Mouse (Mus musculus) lung, embryonic 16.5 days (tissue): ENCODE results near the gene Fubp1. TPM values are rescaled to one million over a fixed set of nuclear protein-coding genes. Genes with fewer than 3 reads are reported as not detected.
A peak's percentile ranks its signal among the peaks of the same experiment; 100 is the strongest.

Source experiments
- ATAC-seq: fragments of 200-750 bp; cut with Nextera tagmentation; 2 replicates; pipeline ENCODE4 v1.8.0; 2017; ENCODE audit warnings: low read depth, mild to moderate bottlenecking, moderate library complexity
- H3K27ac ChIP-seq: fragments of 300-500 bp; sonication (generic); 2 replicates; pipeline ENCODE4 v1.5.1; 2014; ENCODE audit warnings: mild to moderate bottlenecking, control low read depth, low read length
- H3K27me3 ChIP-seq: fragments of 300-500 bp; sonication (generic); 2 replicates; pipeline ENCODE4 v1.6.1; 2014; ENCODE audit warnings: low read depth, low read length, mixed read lengths; ENCODE audit not compliant: control insufficient read depth, insufficient read depth
- H3K36me3 ChIP-seq: fragments of 300-500 bp; sonication (generic); 2 replicates; pipeline ENCODE4 v1.6.1; 2014; ENCODE audit warnings: low read length; ENCODE audit not compliant: control insufficient read depth, insufficient read depth
- H3K4me1 ChIP-seq: fragments of 300-500 bp; sonication (generic); replicated peaks from 2 replicates; pipeline ENCODE4 v1.6.1; 2014; ENCODE audit warnings: low read length, mixed read lengths; ENCODE audit not compliant: control insufficient read depth, insufficient read depth
- H3K4me2 ChIP-seq: fragments of 300-500 bp; sonication (generic); 2 replicates; pipeline ENCODE4 v1.6.1; 2014; ENCODE audit warnings: low read depth, low read length, control low read depth
- H3K4me3 ChIP-seq: fragments of 300-500 bp; sonication (generic); 2 replicates; pipeline ENCODE4 v1.5.1; 2014; ENCODE audit warnings: mild to moderate bottlenecking, low read length, control low read depth
- H3K9ac ChIP-seq: fragments of 300-500 bp; sonication (generic); 2 replicates; pipeline ENCODE4 v1.6.1; 2014; ENCODE audit warnings: low read length, control low read depth
- H3K9me3 ChIP-seq: fragments of 300-500 bp; sonication (generic); 2 replicates; pipeline ENCODE4 v1.6.1; 2016; ENCODE audit warnings: low read length; ENCODE audit not compliant: control insufficient read depth
- WGBS: fragments of 180-500 bp; shearing (Covaris S2); extraction: QIAGEN DNeasy Blood & Tissue Kit; methylation state at CpG from one replicate; pipeline ENCODE4 v1.1.7; 2014; 5-methylcytosine and 5-hydroxymethylcytosine counted together
- polyA plus RNA-seq: library from polyadenylated mRNA; unstranded; fragments of >200 nt; fragmentation: Nextera tagmentation; extraction: Ambion mirVana; gene quantifications from 2 replicates; pipeline ENCODE4 v1.2.1, GENCODE M21; 2015

The Fubp1 gene
- polyA plus RNA-seq, 1 experiment from 2014 or later, result 251 TPM

- ATAC-seq, result no peak
- 72% methylated on average over 2 of the region's 2 CpGs for WGBS
- Histone ChIP-seq H3K9me3 (no peaks in the 10 kb centered on the region), H3K27me3 (no peaks in the 10 kb centered on the region), H3K9ac (no peak overlapping the region), H3K4me2 (no peak overlapping the region), H3K27ac (no peak overlapping the region), H3K4me1 (no peaks in the 10 kb centered on the region), H3K36me3 (no peaks in the 10 kb centered on the region), H3K4me3 (no peak overlapping the region)
These were observed 8.6 kb upstream of the Fubp1 start for GRCm38 (mm10) chr3:152201651-152202050.

DNA sequence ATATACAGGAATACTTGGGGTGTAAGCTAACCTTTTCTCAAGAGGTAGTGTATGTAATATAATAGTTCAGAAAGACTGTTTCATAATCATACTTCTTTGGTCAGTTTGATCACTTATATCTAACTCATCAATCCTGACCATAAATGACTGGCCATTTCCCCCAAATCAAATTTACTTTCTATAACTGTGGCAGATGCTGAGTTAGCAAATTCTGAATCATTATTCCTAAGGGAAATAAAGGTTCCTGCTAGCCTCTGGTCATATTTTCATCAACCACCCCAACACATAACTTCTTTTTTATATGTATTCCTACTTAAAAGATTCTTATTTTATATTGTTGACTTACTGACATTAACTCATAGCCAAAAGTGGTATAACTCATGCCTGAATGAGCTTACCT lies 7.3 kb upstream of the Fubp1 start:
- Histone ChIP-seq H3K4me1 (no peaks in the 10 kb centered on the region), H3K9ac (no peak overlapping the region), H3K9me3 (no peaks in the 10 kb centered on the region), H3K36me3 (no peaks in the 10 kb centered on the region), H3K27me3 (no peaks in the 10 kb centered on the region), H3K27ac (no peak overlapping the region), H3K4me2 (no peak overlapping the region), H3K4me3 (no peak overlapping the region)
- no peak for ATAC-seq

DNA sequence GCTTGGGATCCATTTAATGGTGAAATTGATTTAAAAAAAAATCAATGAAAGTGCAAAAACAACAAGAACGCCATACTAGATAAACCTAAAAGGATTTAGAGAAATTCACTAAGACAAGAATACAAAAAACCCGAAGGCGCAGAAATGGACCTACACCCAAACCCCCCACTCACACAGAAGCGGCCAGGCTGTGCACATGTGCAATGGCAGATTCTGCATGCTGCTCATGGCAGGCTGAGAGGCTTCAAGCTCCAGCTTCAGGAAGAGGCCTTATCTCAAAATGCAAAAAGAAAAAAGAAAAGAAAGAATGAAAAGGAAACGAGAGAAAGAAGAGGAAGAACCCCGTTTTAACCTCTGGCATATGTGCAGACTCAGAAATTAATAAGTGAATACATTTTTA lies 6.8 kb upstream of the Fubp1 start:
- no peak overlapping the region for H3K4me3 ChIP-seq
- no peak overlapping the region for H3K4me2 ChIP-seq
- 80% methylated on average over 6 of the region's 6 CpGs for WGBS

DNA sequence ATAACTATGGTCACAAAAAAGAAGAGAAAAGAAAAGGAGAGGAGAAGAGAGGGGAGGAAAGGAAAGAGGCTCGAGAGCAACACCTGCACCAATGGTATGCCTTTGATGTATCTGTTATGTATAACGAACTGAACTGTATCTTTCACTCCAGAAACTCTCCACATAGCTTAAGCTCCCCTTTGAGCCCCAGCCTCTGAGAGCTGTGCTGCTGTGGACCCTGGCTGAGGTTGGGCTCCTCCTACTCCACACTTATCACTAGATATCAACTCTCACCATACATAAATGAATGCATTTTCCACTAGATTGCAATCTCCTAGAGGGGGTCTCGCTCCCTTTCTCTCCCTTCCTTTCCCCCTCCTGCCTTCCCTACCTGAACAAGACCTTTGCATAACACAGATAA lies 6.2 kb upstream of the Fubp1 start:
- ATAC-seq, result no peak
- no peaks in the 10 kb centered on the region for H3K36me3 ChIP-seq
- no peak overlapping the region for H3K27ac ChIP-seq
- H3K27me3 ChIP-seq, result no peaks in the 10 kb centered on the region
- no peak overlapping the region for H3K4me2 ChIP-seq
- 41% methylated on average over 3 of the region's 3 CpGs for WGBS
- H3K4me1 ChIP-seq, result 0 out of 2 replicates have a peak, but pooled peaks cover under 1% of the 10 kb centered on the region
- H3K4me3 ChIP-seq, result no peak overlapping the region
- H3K9ac ChIP-seq, result no peak overlapping the region
- no peaks in the 10 kb centered on the region for H3K9me3 ChIP-seq

More for the DNA sequence above, 6.8 kb upstream of the Fubp1 start:
- Histone ChIP-seq H3K9ac (no peak overlapping the region), H3K27ac (no peak overlapping the region), H3K36me3 (no peaks in the 10 kb centered on the region), H3K27me3 (no peaks in the 10 kb centered on the region), H3K9me3 (no peaks in the 10 kb centered on the region), H3K4me1 (no peaks in the 10 kb centered on the region)
- ATAC-seq, result no peak

GRCm38 (mm10) chr3:152204577-152204976 lies 5.6 kb upstream of the Fubp1 start:
- 0 out of 2 replicates have a peak, but pooled peaks cover 3% of the 10 kb centered on the region for H3K4me1 ChIP-seq
- H3K27ac ChIP-seq, result no peak overlapping the region
- no peaks in the 10 kb centered on the region for H3K27me3 ChIP-seq
- H3K4me2 ChIP-seq, result no peak overlapping the region
- H3K36me3 ChIP-seq, result no peaks in the 10 kb centered on the region
- no peak for ATAC-seq
- 72% methylated on average over 3 of the region's 3 CpGs for WGBS
- no peaks in the 10 kb centered on the region for H3K9me3 ChIP-seq
- no peak overlapping the region for H3K4me3 ChIP-seq
- no peak overlapping the region for H3K9ac ChIP-seq

- no peaks in the 10 kb centered on the region for H3K36me3 ChIP-seq
- H3K9me3 ChIP-seq, result no peaks in the 10 kb centered on the region
- H3K27ac ChIP-seq, result no peak overlapping the region
- peaks cover 6% of the 10 kb centered on the region; the same call in 1 of the 2 replicates for H3K4me1 ChIP-seq
- H3K27me3 ChIP-seq, result no peaks in the 10 kb centered on the region
- H3K4me3 ChIP-seq, result no peak overlapping the region
- no peak for ATAC-seq
- H3K4me2 ChIP-seq, result no peak overlapping the region
- no peak overlapping the region for H3K9ac ChIP-seq
- WGBS, result 91% methylated on average over 4 of the region's 4 CpGs
These were observed 3.1 kb upstream of the Fubp1 start for GRCm38 (mm10) chr3:152207156-152207555.

DNA sequence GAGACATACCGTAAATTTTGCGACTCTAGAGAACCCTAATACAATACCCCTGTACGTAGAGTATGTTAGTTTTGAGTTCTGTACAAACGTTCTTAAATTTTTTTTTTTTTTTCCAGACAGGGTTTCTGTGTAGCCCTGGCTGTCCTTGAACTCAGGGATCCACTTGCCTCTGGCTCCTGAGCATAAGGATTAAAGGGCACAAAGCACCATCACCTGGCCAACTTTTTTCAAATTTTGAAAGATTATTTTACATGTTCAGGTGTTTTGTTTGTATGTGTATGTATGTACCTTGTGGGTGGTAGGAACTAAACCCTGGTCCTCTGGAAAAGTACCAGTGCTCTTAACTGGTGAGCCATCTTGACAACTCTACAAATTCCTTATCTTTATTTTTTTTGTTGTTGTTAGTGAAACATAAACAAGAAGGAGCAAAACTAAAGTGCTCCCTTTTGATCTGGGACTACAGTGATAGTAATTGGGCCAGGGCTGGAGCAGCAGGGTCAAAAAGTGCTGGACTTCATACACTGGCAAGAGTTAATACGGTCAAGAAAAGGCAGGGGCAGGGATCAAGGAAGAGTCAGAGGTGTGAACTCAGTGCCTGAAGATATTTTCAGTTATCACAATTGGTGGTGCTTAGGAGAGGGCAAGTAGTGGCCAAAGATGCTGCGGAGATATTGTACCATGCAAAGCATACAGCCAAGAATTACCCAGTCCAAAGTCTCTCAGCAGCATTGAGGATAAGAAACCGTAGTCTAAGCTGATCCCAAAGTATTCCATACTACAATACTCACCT lies 1.9 kb upstream of the Fubp1 start:
- peaks cover 16% of the 10 kb centered on the region for H3K4me1 ChIP-seq
- WGBS, result 79% methylated on average over 7 of the region's 7 CpGs
- H3K4me3 ChIP-seq, result no peak overlapping the region
- no peaks in the 10 kb centered on the region for H3K9me3 ChIP-seq
- H3K9ac ChIP-seq, result no peak overlapping the region
- no peaks in the 10 kb centered on the region for H3K36me3 ChIP-seq
- H3K27ac ChIP-seq, result no peak overlapping the region
- no peak overlapping the region for H3K4me2 ChIP-seq
- no peaks in the 10 kb centered on the region for H3K27me3 ChIP-seq
- ATAC-seq, result no peak

GRCm38 (mm10) chr3:152209177-152209966 lies 850 bp upstream of the Fubp1 start:
- Histone ChIP-seq H3K9me3 (no peaks in the 10 kb centered on the region), H3K4me1 (peaks cover 19% of the 10 kb centered on the region), H3K4me2 (peak overlapping the region; percentile 70), H3K27ac (peak overlapping the region; percentile 99), H3K36me3 (no peaks in the 10 kb centered on the region), H3K4me3 (peak overlapping the region; percentile 94), H3K27me3 (no peaks in the 10 kb centered on the region), H3K9ac (peak overlapping the region; percentile 100)
- peak; percentile 23 for ATAC-seq
- 1% methylated on average over 25 of the region's 25 CpGs for WGBS

- Histone ChIP-seq H3K36me3 (peaks cover 2% of the 10 kb centered on the region; the same call in 1 of the 2 replicates), H3K4me1 (peaks cover 19% of the 10 kb centered on the region), H3K27ac (peak overlapping the region; percentile 97), H3K4me3 (peak overlapping the region; percentile 94), H3K4me2 (peak overlapping the region; percentile 62), H3K9ac (peak overlapping the region; percentile 100), H3K9me3 (no peaks in the 10 kb centered on the region), H3K27me3 (no peaks in the 10 kb centered on the region)
- ATAC-seq, result peak; percentile 70
- under 1% methylated on average over 63 of the region's 68 CpGs for WGBS
These were observed 638 bp downstream of the Fubp1 start for GRCm38 (mm10) chr3:152210728-152211391.
